Mouse (Mus musculus): Measurements from ENCODE around the gene Ftl1.

- TF ChIP-seq JUN (IDR thresholded peaks at IDR 0.05; ENCODE audit: insufficient read depth, low read depth, low read length) (no peak), CTCF (conservative IDR thresholded peaks at IDR 0.05 in 1 of 2, IDR thresholded peaks at IDR 0.05 in 1 of 2; ENCODE audit: low read depth in 2 of 2, low read length in 2 of 2) (no peak), POLR2A (IDR thresholded peaks at IDR 0.05; ENCODE audit: low read depth, low read length) (no peak), HCFC1 (IDR thresholded peaks at IDR 0.05; ENCODE audit: low read depth, low read length) (no peak), CHD2 (IDR thresholded peaks at IDR 0.05; ENCODE audit: low read length) (no peak), JUND (conservative IDR thresholded peaks at IDR 0.05; ENCODE audit: low read depth, low read length) (no peak), POLR2AphosphoS2 (IDR thresholded peaks at IDR 0.05; ENCODE audit: low read depth, low read length) (no peak), EP300 (IDR thresholded peaks at IDR 0.05; ENCODE audit: low read length) (no peak), MAX (IDR thresholded peaks at IDR 0.05; ENCODE audit: low read length) (no peak), TCF12 (IDR thresholded peaks at IDR 0.05; ENCODE audit: low read depth, low read length) (no peak), MXI1 (IDR thresholded peaks at IDR 0.05; ENCODE audit: low read depth, low read length) (no peak), KAT2A (IDR thresholded peaks at IDR 0.05; ENCODE audit: insufficient replicate concordance, low read length) (no peak), SIN3A (IDR thresholded peaks at IDR 0.05; ENCODE audit: low read length) (no peak; the same call in 1 of the 2 replicates)
Measured at GRCm38 (mm10) chr7:45460377-45460776, 693 bp upstream of the Ftl1 start.

Data from CH12.LX (cell line).